Mouse (Mus musculus) adrenal gland, postnatal 14 days (tissue): ENCODE measurements around the gene Bcas2. TPM values are rescaled to one million over a fixed set of nuclear protein-coding genes. Genes with fewer than 3 reads are reported as not detected.

Source experiments
- DNase-seq: peaks from one replicate; pipeline ENCODE4 v3.0.0; 2021; ENCODE audit warnings: mixed read lengths
- long read RNA-seq, 2 experiments: library from polyadenylated mRNA; stranded (forward); transcript quantifications; one replicate each; pipeline ENCODE4 v2.0.0; 2021
- total RNA-seq: library from RNA; stranded (reverse); gene quantifications from 2 replicates; pipeline ENCODE4 v1.2.3, GENCODE M21; 2021

Bcas2 gene
- 50.4 and 54.4 TPM in 2 replicates for total RNA-seq
- long read RNA-seq, experiment 1, transcript Bcas2-201 (7 exons, 1,467 nt) = major isoform, 110 of 152 reads
- long read RNA-seq, experiment 1, partial matches to known transcripts = 3 of 152 reads
- long read RNA-seq, experiment 1, other reads (novel, unspliced or antisense) = 30 of 152 reads
- long read RNA-seq, experiment 2, transcript Bcas2-201 (7 exons, 1,467 nt) = major isoform, 73 of 121 reads
- long read RNA-seq, experiment 2, partial matches to known transcripts = 5 of 121 reads
- long read RNA-seq, experiment 2, other reads (novel, unspliced or antisense) = 36 of 121 reads

GRCm38 (mm10) chr3:103171505-103172267 lies at the start of gene Bcas2:
Gene Bcas2, plus strand, starts transcription at chr3:103171655.
- peak; percentile 99 for DNase-seq

GRCm38 (mm10) chr3:103123636-103124035 lies 47.8 kb upstream of the Bcas2 start:
- no peak for DNase-seq

- DNase-seq = no peak
Observed at GRCm38 (mm10) chr3:103126138-103126537, 45.3 kb upstream of the Bcas2 start.

- no peak for DNase-seq
Observed at GRCm38 (mm10) chr3:103127177-103127576, 44.3 kb upstream of the Bcas2 start.

- DNase-seq = no peak
Observed at GRCm38 (mm10) chr3:103127721-103128120, 43.7 kb upstream of the Bcas2 start.

GRCm38 (mm10) chr3:103128251-103128650 lies 43.2 kb upstream of the Bcas2 start:
- no peak for DNase-seq

- no peak for DNase-seq
Observed at GRCm38 (mm10) chr3:103129367-103130159, 41.9 kb upstream of the Bcas2 start.

GRCm38 (mm10) chr3:103130236-103130751 lies 41.2 kb upstream of the Bcas2 start:
- peak; percentile 15 for DNase-seq

GRCm38 (mm10) chr3:103133098-103133497 lies 38.4 kb upstream of the Bcas2 start:
- DNase-seq = no peak

GRCm38 (mm10) chr3:103136414-103137077 lies 34.9 kb upstream of the Bcas2 start:
- DNase-seq = no peak

GRCm38 (mm10) chr3:103139047-103139446 lies 32.4 kb upstream of the Bcas2 start:
- peak; percentile 22 for DNase-seq

GRCm38 (mm10) chr3:103140095-103140838 lies 31.2 kb upstream of the Bcas2 start:
- peak; percentile 12 for DNase-seq

- peak; percentile 24 for DNase-seq
Observed at GRCm38 (mm10) chr3:103141287-103141686, 30.2 kb upstream of the Bcas2 start.

- no peak for DNase-seq
Observed at GRCm38 (mm10) chr3:103142366-103142765, 29.1 kb upstream of the Bcas2 start.

- no peak for DNase-seq
Observed at GRCm38 (mm10) chr3:103145336-103145735, 26.1 kb upstream of the Bcas2 start.

GRCm38 (mm10) chr3:103145791-103146190 lies 25.7 kb upstream of the Bcas2 start:
- no peak for DNase-seq

GRCm38 (mm10) chr3:103146330-103147166 lies 24.9 kb upstream of the Bcas2 start:
- DNase-seq = no peak

- DNase-seq = no peak
Observed at GRCm38 (mm10) chr3:103147775-103148174, 23.7 kb upstream of the Bcas2 start.

- no peak for DNase-seq
Observed at GRCm38 (mm10) chr3:103148941-103149340, 22.5 kb upstream of the Bcas2 start.

GRCm38 (mm10) chr3:103153761-103154160 lies 17.7 kb upstream of the Bcas2 start:
- no peak for DNase-seq
